Mouse (Mus musculus): ENCODE data around the gene Ak8.

DNA sequence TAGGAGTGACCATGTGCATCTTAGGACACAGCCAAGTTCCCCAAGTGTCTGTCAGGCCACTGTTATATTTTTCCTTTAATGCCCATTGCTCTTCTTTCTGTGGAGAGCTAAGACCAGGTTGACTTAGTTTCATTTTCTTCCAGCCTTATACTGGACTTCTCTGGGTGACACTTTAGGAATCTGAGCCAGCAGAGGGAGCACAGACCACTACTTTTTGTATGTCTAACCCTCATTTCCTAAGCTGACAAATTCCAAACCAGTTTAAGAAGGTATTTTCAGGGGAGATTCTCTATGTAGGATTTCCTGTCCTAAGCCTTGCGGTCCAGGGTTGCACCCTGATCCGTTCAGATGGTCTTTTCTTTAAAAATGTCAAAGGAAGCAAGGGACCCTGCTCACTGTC, 155.8 kb downstream of the Ak8 start:
- no peak for TF ChIP-seq GATA1 (IDR thresholded peaks at IDR 0.05; ENCODE audit: borderline replicate concordance, low read length)
- no peak for TF ChIP-seq CTCF (IDR thresholded peaks at IDR 0.05; ENCODE audit: low read depth, low read length)
- TF ChIP-seq GATA2 (IDR thresholded peaks at IDR 0.05; ENCODE audit: borderline replicate concordance, low read depth, low read length), result no peak
- TF ChIP-seq POLR2AphosphoS5 (IDR thresholded peaks at IDR 0.05; ENCODE audit: insufficient replicate concordance, low read depth, low read length), result no peak
- TF ChIP-seq TAL1 (conservative IDR thresholded peaks at IDR 0.05; ENCODE audit: low read depth, low read length), result no peak
